Mouse (Mus musculus) frontal cortex, adult (tissue): ENCODE data around the gene Lzts2.

Experiments used
- ATAC-seq: cut with Nextera tagmentation; 2 replicates; pipeline ENCODE4 v1.9.2; 2017; ENCODE audit warnings: mild to moderate bottlenecking, moderate library complexity, mixed read lengths; ENCODE audit not compliant: low TSS enrichment

Gene Lzts2

DNA sequence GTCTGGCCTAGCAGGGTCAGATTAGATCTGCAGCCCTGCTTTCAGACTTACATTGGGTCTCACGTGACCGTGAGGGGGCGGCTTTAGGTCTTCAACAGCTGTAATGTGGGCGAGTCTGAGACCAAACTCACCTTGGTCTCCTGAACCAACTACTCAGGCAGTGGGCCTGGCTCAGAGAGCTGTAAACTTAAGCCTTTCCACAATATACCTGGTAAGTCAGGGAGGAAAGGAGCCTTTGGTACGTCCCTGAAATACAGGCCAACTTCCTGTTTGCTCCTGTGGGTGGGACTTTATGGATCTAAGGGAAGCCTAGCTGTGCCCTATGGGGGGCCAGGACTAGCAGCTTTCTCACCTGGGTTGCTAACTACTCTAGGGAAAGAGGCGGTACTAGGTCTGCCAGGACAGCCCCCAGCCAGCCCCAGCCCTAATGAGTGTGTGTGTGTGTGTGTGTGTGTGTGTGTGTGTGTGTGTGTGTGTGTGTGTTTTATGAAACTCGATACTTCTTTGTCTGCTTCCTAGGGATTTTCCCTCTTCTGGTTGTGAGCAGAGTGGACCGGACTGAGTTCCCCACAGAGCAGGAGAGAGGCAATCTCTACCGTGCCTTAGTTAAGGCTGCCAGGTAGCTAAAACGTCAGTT is at the start of gene Lzts2:
TSS of gene Lzts2 (plus strand) at position 80 of the 637 bp plus-strand sequence.
- no peak for ATAC-seq

GRCm38 (mm10) chr19:44965978-44966377 is 48.2 kb upstream of the Lzts2 start:
- ATAC-seq = no peak

GRCm38 (mm10) chr19:44968329-44968728 is 45.9 kb upstream of the Lzts2 start:
- no peak for ATAC-seq

DNA sequence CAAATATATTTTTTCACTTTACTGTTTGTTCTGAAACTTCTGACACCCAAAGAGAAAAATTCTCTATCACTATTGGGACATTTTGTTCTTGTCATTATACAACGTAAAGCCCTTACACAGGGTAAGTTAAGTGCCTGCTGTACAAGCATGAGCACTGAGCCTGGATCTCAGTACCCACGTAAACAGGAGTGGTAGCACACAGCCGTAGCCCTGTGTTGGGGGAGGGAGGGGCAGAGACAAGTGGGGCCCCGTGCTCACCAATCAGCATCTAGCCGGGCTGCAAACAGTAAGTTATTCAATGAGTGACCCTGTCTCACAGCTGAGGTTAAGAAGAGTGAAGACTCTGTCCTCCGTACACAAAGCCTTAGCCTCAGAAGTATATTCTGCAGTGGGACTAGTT is 37.6 kb upstream of the Lzts2 start:
- no peak for ATAC-seq

- no peak for ATAC-seq
Measured at GRCm38 (mm10) chr19:44977148-44977547, 37.1 kb upstream of the Lzts2 start.

GRCm38 (mm10) chr19:44980787-44981186 is 33.4 kb upstream of the Lzts2 start:
- ATAC-seq = no peak

DNA sequence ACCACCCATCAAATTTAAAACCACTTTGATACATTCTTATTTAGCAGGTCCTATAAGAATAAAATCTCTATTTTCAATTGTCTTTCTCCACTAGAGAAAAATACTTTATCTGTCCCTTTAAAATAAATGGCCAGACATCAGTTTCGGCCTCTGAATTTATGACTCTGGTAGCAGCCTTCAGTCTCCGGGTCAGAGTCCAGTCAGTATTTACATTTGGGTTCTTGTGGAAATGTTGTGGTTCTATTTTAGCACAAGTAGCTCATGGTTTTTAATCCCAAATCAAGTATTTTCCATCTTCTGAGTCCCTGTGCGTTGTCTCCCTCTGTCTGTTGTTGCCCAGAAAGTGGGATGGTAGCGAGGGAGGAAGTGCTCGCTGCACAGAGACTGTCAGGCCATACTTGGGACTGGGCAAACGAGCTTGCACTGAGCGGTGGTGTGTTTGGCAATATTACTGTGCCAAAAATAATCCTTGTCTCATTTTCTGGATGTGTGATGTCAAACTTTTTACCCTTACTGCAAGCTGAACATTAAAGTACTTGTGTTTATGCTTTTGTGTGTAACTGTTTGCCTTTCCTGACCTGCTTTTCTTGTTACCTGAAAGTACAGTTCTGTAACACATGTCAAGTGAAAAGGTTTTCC is 31.6 kb upstream of the Lzts2 start:
- ATAC-seq = no peak

GRCm38 (mm10) chr19:44983366-44983765 is 30.8 kb upstream of the Lzts2 start:
- ATAC-seq = no peak

- no peak for ATAC-seq
Measured at GRCm38 (mm10) chr19:44984420-44984819, 29.8 kb upstream of the Lzts2 start.

DNA sequence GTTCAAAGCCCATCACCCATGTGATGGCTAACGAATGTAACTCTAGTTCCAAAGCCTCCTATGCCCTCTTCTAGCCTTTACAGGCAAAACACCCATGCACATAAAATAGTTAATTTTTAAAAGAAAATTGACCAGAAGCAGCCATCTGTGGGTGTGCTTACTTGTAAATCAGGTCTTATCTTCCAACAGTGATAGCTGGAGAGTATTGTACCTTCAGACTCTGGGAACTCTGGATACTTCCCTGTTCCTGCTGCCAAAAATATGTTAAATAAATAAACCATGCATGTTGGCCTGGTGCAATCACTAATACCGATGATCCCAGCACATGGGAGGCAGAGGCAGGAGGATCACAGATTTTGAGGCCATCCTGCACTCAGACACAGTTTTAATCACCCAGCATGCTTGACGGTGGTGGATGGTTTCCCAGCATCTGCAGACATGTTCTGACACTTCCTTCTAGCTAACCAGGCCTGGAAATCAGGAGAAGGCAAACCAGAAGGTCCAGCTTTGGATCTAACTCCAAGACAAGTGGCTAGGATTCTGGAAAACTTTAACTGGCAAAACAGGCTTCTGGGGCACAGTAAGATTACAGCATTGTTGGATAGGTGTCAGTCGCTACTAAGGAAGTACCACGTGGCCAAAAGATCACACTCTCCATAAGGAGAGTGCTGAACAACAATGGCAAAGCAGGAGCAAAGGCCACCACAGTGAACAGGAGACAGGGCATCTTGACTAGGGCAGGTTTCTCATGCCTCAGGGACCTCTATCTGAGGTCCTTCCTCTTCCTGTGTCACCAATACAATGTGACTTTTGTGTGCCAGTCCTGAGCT is 28.8 kb upstream of the Lzts2 start:
- no peak for ATAC-seq

DNA sequence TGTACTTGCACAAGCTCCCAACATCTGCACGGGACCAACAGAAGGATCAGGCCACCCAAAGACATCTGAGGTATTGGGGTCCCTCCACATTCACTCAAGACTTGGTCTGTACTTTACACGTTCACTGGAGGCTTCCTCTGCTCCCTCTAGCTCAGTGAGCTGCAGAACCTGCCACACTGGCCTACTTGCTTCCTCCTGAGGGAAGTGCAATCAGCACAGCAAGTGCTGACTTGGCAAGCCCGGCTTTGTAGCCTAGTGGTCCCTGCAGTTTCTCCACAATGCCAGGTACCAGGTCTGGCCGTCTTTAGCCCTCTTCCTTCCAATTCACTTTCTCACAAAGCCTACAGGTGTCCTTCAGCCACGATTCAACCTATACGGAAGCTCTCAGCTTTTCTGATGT is 27.2 kb upstream of the Lzts2 start:
- ATAC-seq = no peak

- ATAC-seq = peak; percentile 90
Measured at GRCm38 (mm10) chr19:44987851-44988250, 26.4 kb upstream of the Lzts2 start.

- no peak for ATAC-seq
Measured at GRCm38 (mm10) chr19:44988321-44988720, 25.9 kb upstream of the Lzts2 start.

- ATAC-seq = no peak
Measured at GRCm38 (mm10) chr19:44988831-44989566, 25.2 kb upstream of the Lzts2 start, which contains the start of gene Sema4g. Gene Sema4g (plus strand): TSS chr19:44989101.

GRCm38 (mm10) chr19:44989567-44990495 is 24.4 kb upstream of the Lzts2 start:
- no peak for ATAC-seq

DNA sequence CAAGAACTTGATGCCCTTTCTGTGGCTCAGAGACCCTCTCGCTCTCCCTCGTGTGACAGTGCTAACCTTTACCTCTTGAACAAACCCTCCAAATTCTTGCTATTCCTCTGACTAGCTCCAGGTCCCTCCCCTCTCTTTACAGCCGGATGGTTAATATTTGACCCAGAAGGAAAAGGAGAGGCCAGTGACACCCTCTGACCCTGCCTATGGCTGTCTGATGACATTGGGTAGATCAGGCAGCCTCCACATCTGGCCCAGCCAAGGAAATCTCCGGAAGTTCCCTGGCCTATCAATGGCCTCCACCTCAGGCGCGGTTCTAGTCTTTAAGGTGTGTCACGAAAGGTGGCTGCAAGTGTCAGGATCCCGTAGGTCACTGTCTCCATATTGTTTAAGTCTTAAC is 23.2 kb upstream of the Lzts2 start:
- ATAC-seq = no peak

DNA sequence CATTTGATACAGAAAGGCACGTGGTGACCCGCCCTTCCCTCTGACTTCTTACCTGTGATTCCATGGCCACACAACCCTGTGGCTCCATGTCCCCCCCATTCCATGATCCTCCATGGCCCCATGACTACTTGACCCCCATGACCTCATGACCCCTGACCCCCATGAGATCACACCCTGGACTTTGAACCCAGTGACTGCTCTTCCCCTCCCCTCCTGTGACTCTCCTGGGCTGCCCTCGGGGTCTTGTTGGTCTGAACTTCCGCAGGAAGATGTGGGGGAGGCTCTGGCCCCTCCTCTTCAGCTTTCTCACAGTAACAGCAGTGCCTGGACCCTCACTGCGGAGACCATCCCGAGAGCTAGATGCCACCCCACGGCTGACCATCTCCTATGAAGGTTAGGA is 22.0 kb upstream of the Lzts2 start:
- ATAC-seq = no peak

- ATAC-seq = no peak
Measured at GRCm38 (mm10) chr19:44992712-44993111, 21.5 kb upstream of the Lzts2 start.

DNA sequence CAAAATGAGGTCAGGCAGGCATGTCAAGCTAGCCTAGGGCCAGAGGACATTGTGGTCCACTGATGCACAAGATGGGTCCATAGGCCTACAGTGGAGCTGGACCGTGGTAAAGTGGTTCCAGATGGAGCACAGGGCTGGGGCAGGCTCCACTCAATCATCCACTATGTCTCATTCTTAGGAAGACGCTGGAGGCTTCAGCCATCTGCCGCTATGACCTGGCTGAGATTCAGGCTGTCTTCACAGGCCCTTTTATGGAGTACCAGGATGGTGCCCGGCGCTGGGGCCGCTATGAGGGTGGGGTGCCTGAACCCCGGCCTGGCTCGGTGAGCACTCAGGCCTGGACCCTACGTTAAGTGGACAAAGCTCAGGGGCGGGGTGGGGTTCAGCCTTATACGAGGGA is 16.4 kb upstream of the Lzts2 start:
- no peak for ATAC-seq

DNA sequence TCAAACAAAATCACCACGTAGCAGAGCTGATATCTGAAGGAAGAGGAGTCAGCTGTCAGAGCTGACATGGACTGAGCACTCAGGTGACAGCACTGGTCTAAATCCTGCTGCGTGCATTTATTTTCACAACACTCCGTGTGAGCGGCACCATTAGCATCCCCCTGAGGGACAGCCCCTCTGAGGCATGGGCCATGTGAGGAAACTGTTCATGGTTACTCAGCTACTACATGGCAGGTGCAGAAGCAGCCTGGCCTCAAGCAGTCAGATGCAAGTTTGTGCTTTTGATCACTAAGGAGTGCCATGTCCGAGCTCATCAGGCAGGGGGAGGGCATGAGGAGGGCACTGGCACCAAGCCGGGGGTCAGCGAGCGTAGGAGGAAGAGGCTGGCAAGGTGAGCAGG is 14.6 kb upstream of the Lzts2 start:
- no peak for ATAC-seq

- no peak for ATAC-seq
Measured at GRCm38 (mm10) chr19:45002301-45002700, 11.9 kb upstream of the Lzts2 start.
